Mouse (Mus musculus): ENCODE measurements at regions not wholly inside any gene's neighbourhood (a gene's known extent, or its start where the extent isn't known, plus 50 kb on each side); places are given as distances from the start of the nearest gene placed in this dataset.

GRCm38 (mm10) chr3:144137483-144137882 lies 67.5 kb downstream of the Lmo4 start:
- Histone ChIP-seq H3K4me2 (ENCODE audit: low read depth) (no peak overlapping the region), H3K4me3 (ENCODE audit: insufficient read depth in 1 of 2, low read depth in 2 of 2, low read length in 2 of 2) (no peak overlapping the region), H3K9me3 (ENCODE audit: control insufficient read depth, low read length) (no peaks in the 10 kb centered on the region), H3K27ac (no peak overlapping the region), H3K9ac (replicated peaks) (no peak overlapping the region), H3K4me1 (replicated peaks; ENCODE audit: control insufficient read depth in 2 of 2, insufficient read depth in 2 of 2, low read length in 1 of 2) (no peaks in the 10 kb centered on the region), H3K36me3 (replicated peaks; ENCODE audit: control insufficient read depth, insufficient read depth, low read depth) (no peaks in the 10 kb centered on the region), H3K27me3 (ENCODE audit: control insufficient read depth, insufficient read depth, low read length) (no peaks in the 10 kb centered on the region)
- no peak for ATAC-seq (ENCODE audit: insufficient read depth)
- TF ChIP-seq EP300 (IDR thresholded peaks at IDR 0.05; ENCODE audit: low read depth) = no peak
- TF ChIP-seq CTCF (IDR thresholded peaks at IDR 0.05; ENCODE audit: low read depth) = no peak
- WGBS (ENCODE audit: insufficient replicate concordance) = 56% methylated on average over 3 of the region's 3 CpGs
- DNase-seq (ENCODE audit: low read depth in 3 of 3, low spot score in 3 of 3) = no peak

GRCm38 (mm10) chr3:144136432-144136831 lies 68.6 kb downstream of the Lmo4 start:
- Histone ChIP-seq H3K9ac (replicated peaks) (no peak overlapping the region), H3K9me3 (ENCODE audit: control insufficient read depth, low read length) (no peaks in the 10 kb centered on the region), H3K27ac (no peak overlapping the region), H3K36me3 (replicated peaks; ENCODE audit: control insufficient read depth, insufficient read depth, low read depth) (no peaks in the 10 kb centered on the region), H3K4me1 (replicated peaks; ENCODE audit: control insufficient read depth in 2 of 2, insufficient read depth in 2 of 2, low read length in 1 of 2) (no peaks in the 10 kb centered on the region), H3K4me3 (ENCODE audit: insufficient read depth in 1 of 2, low read depth in 2 of 2, low read length in 2 of 2) (no peak overlapping the region), H3K27me3 (ENCODE audit: control insufficient read depth, insufficient read depth, low read length) (no peaks in the 10 kb centered on the region), H3K4me2 (ENCODE audit: low read depth) (no peak overlapping the region)
- DNase-seq (ENCODE audit: low read depth in 3 of 3, low spot score in 3 of 3) (no peak), ATAC-seq (ENCODE audit: insufficient read depth) (no peak)
- WGBS (ENCODE audit: insufficient replicate concordance) = 45% methylated on average over 2 of the region's 2 CpGs
- TF ChIP-seq EP300 (IDR thresholded peaks at IDR 0.05; ENCODE audit: low read depth) (no peak), CTCF (IDR thresholded peaks at IDR 0.05; ENCODE audit: low read depth) (no peak)

- DNase-seq (ENCODE audit: low read depth in 3 of 3, low spot score in 3 of 3) (no peak), ATAC-seq (ENCODE audit: insufficient read depth) (no peak)
- Histone ChIP-seq H3K9ac (replicated peaks) (no peak overlapping the region), H3K9me3 (ENCODE audit: control insufficient read depth, low read length) (no peaks in the 10 kb centered on the region), H3K36me3 (replicated peaks; ENCODE audit: control insufficient read depth, insufficient read depth, low read depth) (no peaks in the 10 kb centered on the region), H3K4me1 (replicated peaks; ENCODE audit: control insufficient read depth in 2 of 2, insufficient read depth in 2 of 2, low read length in 1 of 2) (no peaks in the 10 kb centered on the region), H3K27ac (no peak overlapping the region), H3K4me2 (ENCODE audit: low read depth) (no peak overlapping the region), H3K27me3 (ENCODE audit: control insufficient read depth, insufficient read depth, low read length) (no peaks in the 10 kb centered on the region), H3K4me3 (ENCODE audit: insufficient read depth in 1 of 2, low read depth in 2 of 2, low read length in 2 of 2) (no peak overlapping the region)
- no peak for TF ChIP-seq EP300 (IDR thresholded peaks at IDR 0.05; ENCODE audit: low read depth)
- no peak for TF ChIP-seq CTCF (IDR thresholded peaks at IDR 0.05; ENCODE audit: low read depth)
- 73% methylated on average over 6 of the region's 6 CpGs for WGBS (ENCODE audit: insufficient replicate concordance)
Observed at GRCm38 (mm10) chr3:144135646-144136045, 69.4 kb downstream of the Lmo4 start.

GRCm38 (mm10) chr3:144128042-144128441 lies 77.0 kb downstream of the Lmo4 start:
- DNase-seq (ENCODE audit: low read depth in 3 of 3, low spot score in 3 of 3) (no peak), ATAC-seq (ENCODE audit: insufficient read depth) (no peak)
- no peaks in the 10 kb centered on the region for H3K36me3 ChIP-seq (replicated peaks; ENCODE audit: control insufficient read depth, insufficient read depth, low read depth)
- H3K27ac ChIP-seq = no peak overlapping the region
- H3K9me3 ChIP-seq (ENCODE audit: control insufficient read depth, low read length) = no peaks in the 10 kb centered on the region
- 73% methylated on average over 4 of the region's 4 CpGs for WGBS (ENCODE audit: insufficient replicate concordance)
- no peak overlapping the region for H3K4me3 ChIP-seq (ENCODE audit: insufficient read depth in 1 of 2, low read depth in 2 of 2, low read length in 2 of 2)
- no peak overlapping the region for H3K4me2 ChIP-seq (ENCODE audit: low read depth)
- no peak overlapping the region for H3K9ac ChIP-seq (replicated peaks)
- no peaks in the 10 kb centered on the region for H3K27me3 ChIP-seq (ENCODE audit: control insufficient read depth, insufficient read depth, low read length)
- no peaks in the 10 kb centered on the region for H3K4me1 ChIP-seq (replicated peaks; ENCODE audit: control insufficient read depth in 2 of 2, insufficient read depth in 2 of 2, low read length in 1 of 2)
- TF ChIP-seq CTCF (IDR thresholded peaks at IDR 0.05; ENCODE audit: low read depth) (no peak), EP300 (IDR thresholded peaks at IDR 0.05; ENCODE audit: low read depth) (no peak)

- Histone ChIP-seq H3K4me1 (replicated peaks; ENCODE audit: control insufficient read depth in 2 of 2, insufficient read depth in 2 of 2, low read length in 1 of 2) (no peaks in the 10 kb centered on the region), H3K4me3 (ENCODE audit: insufficient read depth in 1 of 2, low read depth in 2 of 2, low read length in 2 of 2) (no peak overlapping the region), H3K27me3 (ENCODE audit: control insufficient read depth, insufficient read depth, low read length) (no peaks in the 10 kb centered on the region), H3K9me3 (ENCODE audit: control insufficient read depth, low read length) (no peaks in the 10 kb centered on the region), H3K36me3 (replicated peaks; ENCODE audit: control insufficient read depth, insufficient read depth, low read depth) (no peaks in the 10 kb centered on the region), H3K9ac (replicated peaks) (no peak overlapping the region), H3K27ac (no peak overlapping the region), H3K4me2 (ENCODE audit: low read depth) (no peak overlapping the region)
- 66% methylated on average over 4 of the region's 4 CpGs for WGBS (ENCODE audit: insufficient replicate concordance)
- DNase-seq (ENCODE audit: low read depth in 3 of 3, low spot score in 3 of 3) = no peak
- TF ChIP-seq EP300 (IDR thresholded peaks at IDR 0.05; ENCODE audit: low read depth) = no peak
- no peak for ATAC-seq (ENCODE audit: insufficient read depth)
Observed at GRCm38 (mm10) chr3:144124353-144124752, 80.7 kb downstream of the Lmo4 start.
